Mouse (Mus musculus) MEL (cell line): Measurements from ENCODE around the gene Mapk8ip3.

Source experiments
- MAX ChIP-seq: IDR thresholded peaks from 2 replicates; pipeline ENCODE4 v1.6.1; 2011; ENCODE audit warnings: low read length, improper control_type of control experiment
- ZNF384 ChIP-seq: IDR thresholded peaks from 2 replicates; pipeline ENCODE4 v1.6.1; 2012; ENCODE audit warnings: low read depth, mild to moderate bottlenecking, inconsistent platforms, low read length, improper control_type of control experiment

GRCm38 (mm10) chr17:24891321-24891720 is 45.5 kb downstream of the Mapk8ip3 start:
- TF ChIP-seq ZNF384: no peak
- no peak for TF ChIP-seq MAX
